Mouse (Mus musculus) heart, embryonic 10.5 days (tissue): ENCODE results near the gene 3110040N11Rik. TPM values are rescaled to one million over a fixed set of nuclear protein-coding genes. Genes with fewer than 3 reads are reported as not detected.

ENCODE experiments used
- DNase-seq: peaks from one replicate; pipeline ENCODE4 v3.0.0-alpha.2; 2017; ENCODE audit warnings: low spot score
- H3K27ac ChIP-seq: fragments of 300-500 bp; sonication (generic); 2 replicates; pipeline ENCODE4 v1.5.1; 2016; ENCODE audit warnings: mild to moderate bottlenecking
- H3K27me3 ChIP-seq: fragments of 300-500 bp; sonication (generic); 2 replicates; pipeline ENCODE4 v1.6.1; 2016; ENCODE audit warnings: mild to moderate bottlenecking; ENCODE audit not compliant: poor library complexity, insufficient read depth, severe bottlenecking
- H3K36me3 ChIP-seq: fragments of 300-500 bp; sonication (generic); 2 replicates; pipeline ENCODE4 v1.6.1; 2016; ENCODE audit warnings: mild to moderate bottlenecking, moderate library complexity
- H3K4me1 ChIP-seq: fragments of 300-500 bp; sonication (generic); 2 replicates; pipeline ENCODE4 v1.6.1; 2016; ENCODE audit warnings: mild to moderate bottlenecking
- H3K4me3 ChIP-seq: fragments of 300-500 bp; sonication (generic); 2 replicates; pipeline ENCODE4 v1.5.1; 2016; ENCODE audit warnings: mild to moderate bottlenecking, moderate library complexity
- H3K9me3 ChIP-seq: fragments of 300-500 bp; sonication (generic); 2 replicates; pipeline ENCODE4 v1.6.1; 2016; ENCODE audit warnings: mild to moderate bottlenecking, moderate library complexity
- WGBS: fragments of 180-500 bp; shearing (Covaris S2); methylation state at CpG from one replicate; pipeline ENCODE4 v1.1.7; 2016; 5-methylcytosine and 5-hydroxymethylcytosine counted together
- polyA plus RNA-seq: library from polyadenylated mRNA; unstranded; fragments of >200 nt; fragmentation: Nextera tagmentation; extraction: Ambion mirVana; gene quantifications from 2 replicates; pipeline ENCODE4 v1.2.1, GENCODE M21; 2016

The 3110040N11Rik gene
- polyA plus RNA-seq, 1 experiment from 2014 or later, result 47.5 TPM

DNA sequence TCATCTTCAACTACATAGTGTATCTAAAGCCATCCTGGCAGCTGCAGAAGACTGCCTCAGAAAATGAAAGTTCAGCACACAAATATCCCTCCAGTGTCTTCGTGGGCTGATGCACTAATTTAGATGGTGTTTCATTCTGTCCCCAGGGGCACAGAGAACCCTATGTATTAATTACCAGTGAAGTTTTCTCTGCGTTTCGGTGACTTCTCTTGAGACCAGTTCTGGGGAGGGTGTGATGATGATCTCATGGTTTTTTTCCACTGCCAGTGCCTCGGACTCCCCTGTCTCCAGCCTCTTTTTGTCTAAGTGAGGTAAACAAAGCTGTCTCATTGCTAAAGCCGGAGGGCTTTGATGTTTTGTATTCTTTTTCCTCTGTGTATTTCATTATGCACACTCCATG is 14.0 kb downstream of the 3110040N11Rik start:
- 80% methylated on average over 5 of the region's 5 CpGs for WGBS
- H3K36me3 ChIP-seq, result peaks cover 24% of the 10 kb centered on the region
- no peaks in the 10 kb centered on the region for H3K27me3 ChIP-seq
- no peak overlapping the region for H3K4me3 ChIP-seq
- H3K9me3 ChIP-seq, result no peaks in the 10 kb centered on the region
- H3K4me1 ChIP-seq, result peaks cover 8% of the 10 kb centered on the region
- no peak overlapping the region for H3K27ac ChIP-seq
- no peak for DNase-seq

DNA sequence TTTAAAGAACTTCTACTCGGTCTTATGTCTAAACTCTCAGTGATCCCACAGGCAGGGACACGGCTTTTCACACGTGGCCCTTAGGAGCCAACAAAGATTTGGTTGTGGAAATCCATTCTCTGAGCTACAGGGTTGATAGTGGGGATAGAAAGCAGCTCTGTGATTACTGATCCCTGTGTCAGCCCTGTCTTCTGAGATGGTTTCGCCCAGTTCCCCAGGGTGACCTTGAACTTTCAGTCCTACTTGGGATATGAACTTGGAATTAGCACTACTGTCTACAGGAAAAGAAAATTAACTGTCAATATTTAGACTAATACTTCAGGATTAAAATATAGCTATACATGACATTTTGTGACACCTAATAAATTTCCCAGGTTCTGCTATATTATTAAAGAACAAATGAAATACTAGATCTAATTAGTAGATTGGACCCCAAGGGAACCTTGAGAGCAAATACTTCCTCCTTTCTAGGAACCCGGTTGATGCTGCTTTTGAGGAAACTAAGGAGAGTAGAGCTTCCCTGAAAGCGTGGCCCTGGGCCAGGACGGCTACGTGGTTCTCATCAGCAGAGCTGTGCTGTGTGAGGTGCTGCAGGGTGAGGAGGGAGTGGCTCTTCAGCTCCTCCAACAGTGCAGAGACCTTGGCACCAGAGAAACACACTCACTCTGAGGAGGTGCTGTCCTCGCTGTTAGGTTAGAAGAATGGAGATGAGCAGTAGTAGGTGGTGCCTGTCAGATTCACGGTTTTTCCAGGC is 16.3 kb downstream of the 3110040N11Rik start:
- H3K27ac ChIP-seq, result 0 out of 2 replicates have a peak overlapping the region, but pooled peaks have one; percentile 29
- no peaks in the 10 kb centered on the region for H3K27me3 ChIP-seq
- H3K36me3 ChIP-seq, result peaks cover 8% of the 10 kb centered on the region; the same call in 1 of the 2 replicates
- 66% methylated on average over 10 of the region's 10 CpGs for WGBS
- H3K9me3 ChIP-seq, result no peaks in the 10 kb centered on the region
- no peak for DNase-seq
- no peak overlapping the region for H3K4me3 ChIP-seq
- peaks cover 8% of the 10 kb centered on the region for H3K4me1 ChIP-seq

DNA sequence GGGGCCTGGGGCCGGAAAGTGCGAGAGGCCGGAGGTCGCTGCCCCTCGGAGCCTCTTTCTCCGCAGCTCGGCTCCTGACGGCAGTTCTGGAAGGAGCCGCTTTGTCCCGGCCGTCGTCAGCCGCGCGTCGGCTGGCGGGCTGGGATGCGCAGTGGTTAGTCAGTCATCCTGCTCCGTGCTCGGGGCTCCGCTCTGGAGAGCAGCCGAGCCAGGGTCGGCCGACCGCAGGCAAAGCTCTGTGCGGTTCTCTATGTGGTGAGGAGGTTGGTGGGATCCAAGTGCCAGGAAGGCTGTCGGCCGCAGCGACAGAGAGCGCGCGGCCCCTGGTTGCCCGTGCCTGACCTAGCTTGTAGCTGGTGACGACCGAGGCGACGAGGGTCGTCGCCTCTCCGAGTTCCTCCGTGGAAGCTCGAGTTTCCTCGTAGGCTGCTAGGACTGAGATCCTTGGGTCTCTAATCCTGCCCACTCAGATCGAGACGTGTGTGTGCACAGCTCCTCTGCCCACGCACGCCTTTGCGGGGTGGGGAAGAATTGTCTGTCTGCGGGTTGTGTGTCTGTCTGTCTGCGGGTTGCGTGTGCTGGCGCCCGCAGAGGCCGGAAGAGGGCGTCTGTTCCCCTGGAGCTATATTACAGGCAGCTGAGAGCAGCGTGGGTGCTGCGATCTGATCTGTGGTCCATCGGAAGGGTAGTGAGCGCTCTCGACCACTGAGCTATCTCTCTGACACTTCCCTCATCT is 26.0 kb downstream of the 3110040N11Rik start:
- no peaks in the 10 kb centered on the region for H3K27me3 ChIP-seq
- peaks cover 10% of the 10 kb centered on the region; the same call in 1 of the 2 replicates for H3K4me1 ChIP-seq
- H3K9me3 ChIP-seq, result no peaks in the 10 kb centered on the region
- no peak for DNase-seq
- H3K27ac ChIP-seq, result peak overlapping the region; percentile 90
- 1% methylated on average over 60 of the region's 60 CpGs for WGBS
- peak overlapping the region; percentile 91 for H3K4me3 ChIP-seq
- no peaks in the 10 kb centered on the region for H3K36me3 ChIP-seq

DNA sequence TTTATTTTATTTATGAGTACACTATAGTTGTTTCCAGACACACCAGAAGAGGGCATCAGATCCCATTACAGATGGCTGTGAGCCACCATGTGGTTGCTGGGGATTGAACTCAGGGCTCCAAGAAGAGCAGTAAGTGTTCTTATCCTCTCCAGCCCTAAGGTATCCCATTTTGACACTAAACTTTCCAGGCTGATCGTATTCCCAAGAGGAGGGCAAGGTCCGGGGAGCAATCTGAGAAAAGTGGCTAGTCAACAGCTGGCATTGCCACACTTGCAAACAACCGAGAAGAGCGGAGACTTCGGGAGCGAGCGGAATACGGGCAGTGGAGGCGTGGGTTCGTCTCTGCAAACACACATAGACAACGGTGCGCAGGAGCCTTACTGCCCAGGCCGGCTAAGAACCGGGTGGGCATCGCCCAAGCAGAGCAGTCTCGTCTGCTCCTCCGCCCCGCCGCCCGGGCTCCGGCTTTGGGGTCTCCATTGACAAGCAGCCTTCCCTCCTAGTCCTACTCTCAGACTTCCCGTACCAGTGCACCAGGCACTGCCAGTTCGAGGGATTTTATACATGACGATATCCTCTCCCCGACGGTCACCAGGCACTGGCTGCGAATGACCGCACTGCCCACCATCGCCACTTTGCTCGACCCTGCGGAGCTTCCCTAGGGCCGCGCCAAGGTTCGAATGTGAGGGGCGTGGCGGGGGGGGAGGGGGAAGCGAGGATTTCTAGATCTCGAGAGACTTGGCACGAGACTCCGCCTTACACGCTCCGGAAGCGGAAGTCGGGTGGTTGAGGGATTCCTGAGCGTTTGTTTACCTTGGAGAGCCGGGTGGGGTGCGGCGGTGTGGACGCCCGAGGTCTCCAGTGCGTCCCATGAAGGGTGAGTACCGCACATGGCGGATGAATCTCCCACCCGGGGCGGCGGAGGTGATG is 26.8 kb downstream of the 3110040N11Rik start, which contains the start of gene Ramac:
Gene Ramac (plus strand): TSS at position 746 of the 930 bp plus-strand sequence.
- peak; percentile 98 for DNase-seq
- Histone ChIP-seq H3K4me3 (peak within 1 kb of the TSS; percentile 91), H3K27ac (peak within 1 kb of the TSS; percentile 90), H3K36me3 (no peaks in the 10 kb centered on the region), H3K9me3 (no peaks in the 10 kb centered on the region), H3K4me1 (peaks cover 10% of the 10 kb centered on the region; the same call in 1 of the 2 replicates), H3K27me3 (no peaks in the 10 kb centered on the region)
- WGBS, result under 1% methylated on average over 56 of the region's 56 CpGs

DNA sequence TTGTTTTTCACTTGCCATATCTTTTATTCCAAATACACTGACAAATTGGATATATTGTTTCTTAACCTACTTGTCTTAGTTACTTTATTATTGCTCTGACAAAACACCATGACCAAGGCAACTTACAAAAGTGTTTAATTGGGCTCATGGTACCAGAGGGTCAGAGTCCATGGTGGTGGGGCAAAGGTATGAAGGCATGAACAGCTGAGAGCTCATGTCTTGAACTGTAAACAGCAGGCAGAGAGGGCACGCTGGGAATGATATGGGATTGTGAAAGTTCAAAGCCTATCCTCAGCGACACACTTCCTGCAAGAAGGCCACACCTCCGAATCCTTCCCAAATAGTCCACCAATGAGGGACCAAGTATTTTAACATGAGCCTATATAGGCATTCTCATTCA is 41.3 kb downstream of the 3110040N11Rik start:
- H3K27me3 ChIP-seq, result no peaks in the 10 kb centered on the region
- no peak overlapping the region for H3K4me3 ChIP-seq
- H3K4me1 ChIP-seq, result peaks cover 10% of the 10 kb centered on the region; the same call in 1 of the 2 replicates
- H3K36me3 ChIP-seq, result no peaks in the 10 kb centered on the region
- no peak overlapping the region for H3K27ac ChIP-seq
- no peaks in the 10 kb centered on the region for H3K9me3 ChIP-seq
- DNase-seq, result no peak
- 76% methylated on average over 3 of the region's 3 CpGs for WGBS

DNA sequence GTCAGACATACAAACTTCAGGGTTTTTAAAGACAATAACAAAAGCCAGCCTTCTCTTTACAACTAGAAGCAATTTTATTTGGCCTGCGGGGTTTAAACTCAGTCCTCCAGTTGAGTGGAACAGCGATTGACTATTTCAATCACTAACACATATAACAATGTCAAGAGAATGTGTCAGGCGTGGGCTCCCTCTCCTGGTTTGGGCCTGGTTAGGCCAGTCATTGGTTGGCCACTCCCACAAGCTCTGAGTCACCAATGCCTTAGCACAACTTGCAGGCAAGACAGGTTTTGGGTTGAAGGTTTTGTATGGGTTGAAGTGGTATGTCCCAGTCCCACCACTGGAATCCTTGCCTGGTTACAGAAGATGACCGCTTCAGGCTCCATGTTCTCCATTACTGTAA is 45.1 kb downstream of the 3110040N11Rik start:
- 60% methylated on average over 4 of the region's 4 CpGs for WGBS
- Histone ChIP-seq H3K4me1 (peaks cover 15% of the 10 kb centered on the region; the same call in 1 of the 2 replicates), H3K4me3 (no peak overlapping the region), H3K27ac (no peak overlapping the region), H3K27me3 (no peaks in the 10 kb centered on the region), H3K36me3 (no peaks in the 10 kb centered on the region), H3K9me3 (no peaks in the 10 kb centered on the region)
- DNase-seq, result peak; percentile 87

DNA sequence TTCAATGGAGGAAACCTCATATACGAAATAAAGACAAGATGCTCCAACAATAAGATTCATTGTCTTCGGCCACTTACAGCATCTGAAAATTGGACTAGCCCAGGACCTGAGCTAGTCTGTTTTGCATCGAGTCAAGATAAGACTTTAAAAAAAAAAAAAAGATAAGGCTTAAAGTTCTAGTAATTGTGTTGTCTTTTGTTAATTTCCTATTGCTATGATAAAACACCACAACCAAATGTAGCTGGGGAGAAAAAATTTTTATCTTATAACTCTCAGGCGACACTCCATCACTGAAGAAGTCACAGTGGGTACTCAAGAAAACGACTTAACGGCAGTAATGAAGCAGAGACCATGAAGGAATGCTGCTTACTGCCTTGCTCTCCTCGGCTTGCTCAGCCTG is 49.3 kb downstream of the 3110040N11Rik start:
- H3K36me3 ChIP-seq, result no peaks in the 10 kb centered on the region

DNA sequence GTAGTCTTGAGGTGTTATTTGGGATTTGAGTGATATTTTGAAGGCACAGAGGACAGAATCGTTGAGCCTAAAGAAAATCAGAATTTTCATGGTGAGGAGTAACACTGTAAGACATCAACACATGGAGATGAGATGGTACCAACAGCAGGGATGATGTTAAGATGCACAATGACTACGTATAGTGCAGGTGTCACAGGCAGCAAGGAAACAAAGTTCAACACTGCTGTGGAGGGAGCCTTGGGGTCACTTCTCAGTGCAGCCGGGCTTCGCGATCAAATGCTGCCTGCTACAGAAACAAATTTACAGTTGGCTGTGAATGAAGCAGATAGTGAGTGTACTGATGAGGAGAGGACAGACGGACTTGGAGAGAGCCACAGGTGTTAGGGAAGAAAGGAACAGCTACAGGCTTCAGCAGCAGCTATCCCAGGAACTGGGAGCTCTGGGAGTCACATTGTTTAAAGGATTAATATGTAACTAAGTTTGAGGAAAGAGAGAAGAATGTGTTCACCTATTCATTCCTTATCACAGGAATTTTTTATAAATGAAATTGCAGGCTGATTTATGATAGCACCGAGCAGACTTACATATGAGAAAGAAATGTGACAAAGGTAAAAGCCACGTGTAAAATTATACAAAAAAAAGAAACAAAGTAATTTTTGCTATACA is 50.4 kb downstream of the 3110040N11Rik start:
- no peak for DNase-seq
- peaks cover 6% of the 10 kb centered on the region; the same call in 1 of the 2 replicates for H3K4me1 ChIP-seq
- no peaks in the 10 kb centered on the region for H3K9me3 ChIP-seq
- 70% methylated on average over 8 of the region's 8 CpGs for WGBS
- no peak overlapping the region for H3K27ac ChIP-seq
- H3K27me3 ChIP-seq, result no peaks in the 10 kb centered on the region
- no peaks in the 10 kb centered on the region for H3K36me3 ChIP-seq
- H3K4me3 ChIP-seq, result no peak overlapping the region

More for the DNA sequence above, 49.3 kb downstream of the 3110040N11Rik start:
- DNase-seq, result no peak
- Histone ChIP-seq H3K4me3 (no peak overlapping the region), H3K27me3 (no peaks in the 10 kb centered on the region), H3K4me1 (peaks cover 15% of the 10 kb centered on the region; the same call in 1 of the 2 replicates), H3K9me3 (no peaks in the 10 kb centered on the region), H3K27ac (no peak overlapping the region)
- WGBS, result 84% methylated on average over 7 of the region's 7 CpGs

DNA sequence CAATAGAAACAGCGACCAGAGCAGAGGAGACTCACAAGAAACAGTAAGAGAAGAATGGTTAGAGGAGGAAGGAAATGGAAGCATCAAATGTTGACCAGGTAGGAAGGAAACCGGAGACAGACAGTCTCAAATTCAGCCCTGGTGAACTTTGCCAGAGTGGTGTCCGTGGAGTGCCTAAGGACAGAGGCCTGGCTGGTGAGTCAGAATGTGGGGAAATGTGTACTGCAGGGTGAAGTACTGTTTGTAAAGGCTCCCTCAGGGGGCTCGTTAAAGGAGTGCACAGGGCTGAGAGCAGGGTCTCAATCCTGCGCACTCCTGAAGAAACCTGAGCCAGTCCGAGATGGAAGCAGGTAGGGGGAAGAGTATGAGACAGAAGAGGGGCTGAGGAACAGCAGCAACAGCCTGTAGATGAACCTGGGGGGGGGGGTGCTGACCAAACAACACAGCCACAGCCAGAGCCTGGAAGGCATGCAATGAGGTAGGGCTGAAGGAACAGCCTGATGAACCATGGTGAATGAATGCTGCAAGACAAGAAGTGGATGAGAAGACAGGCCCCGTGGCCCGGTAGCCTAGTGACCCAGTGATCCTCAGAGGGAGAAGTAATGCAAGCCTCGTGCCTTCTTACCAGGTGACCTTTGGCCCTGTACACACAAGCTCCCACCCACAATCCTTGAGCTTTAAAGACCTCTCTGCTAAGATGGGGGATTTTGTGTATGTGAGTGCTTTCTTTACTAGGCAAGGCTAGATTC is 53.8 kb downstream of the 3110040N11Rik start:
- 68% methylated on average over 9 of the region's 9 CpGs for WGBS
- Histone ChIP-seq H3K27ac (no peak overlapping the region; the same call in 1 of the 2 replicates), H3K27me3 (no peaks in the 10 kb centered on the region), H3K9me3 (no peaks in the 10 kb centered on the region), H3K4me1 (peaks cover 6% of the 10 kb centered on the region), H3K36me3 (no peaks in the 10 kb centered on the region), H3K4me3 (no peak overlapping the region)
- DNase-seq, result no peak

DNA sequence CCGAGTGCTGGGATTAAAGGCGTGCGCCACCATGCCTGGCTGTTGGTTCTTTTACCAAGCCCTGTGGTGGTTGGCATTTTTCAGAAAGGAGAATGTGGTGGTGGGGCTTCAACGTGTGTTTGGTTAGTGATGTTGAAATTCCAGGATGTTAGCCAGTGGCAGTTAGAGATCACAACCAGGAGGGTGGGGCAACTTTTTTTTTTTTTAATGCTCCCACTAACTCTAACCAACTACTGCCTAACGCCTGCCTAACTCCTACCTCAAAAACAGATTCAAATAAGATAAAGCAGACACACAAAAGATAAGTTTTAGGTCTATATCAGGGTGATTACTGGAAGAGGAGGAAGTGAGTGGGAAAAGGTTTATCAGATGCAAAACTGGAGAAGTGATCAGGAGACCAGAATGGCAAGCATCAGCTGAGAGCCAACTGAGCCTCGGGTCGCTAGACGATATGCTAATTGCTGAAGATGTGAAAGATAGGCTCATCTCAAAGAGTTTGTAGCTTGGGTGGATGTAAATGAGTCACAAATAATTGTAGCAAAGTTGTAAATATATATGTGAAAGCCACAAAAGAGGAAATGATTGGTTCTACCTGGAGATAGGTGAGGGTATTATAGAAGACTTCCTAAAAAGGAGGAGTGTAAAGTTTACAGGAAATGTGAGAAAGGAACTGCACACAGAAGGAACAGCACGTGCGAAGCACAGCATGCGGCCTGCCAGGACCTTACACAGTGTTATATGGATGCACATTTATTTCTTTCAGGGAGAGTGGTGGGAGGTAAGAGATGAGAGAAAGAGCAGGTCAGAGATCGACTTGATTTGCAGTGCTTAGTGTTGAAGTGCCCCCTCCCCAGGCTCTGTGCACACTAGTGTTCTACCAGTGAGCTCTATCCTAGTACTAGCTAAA is 56.8 kb downstream of the 3110040N11Rik start:
- no peak overlapping the region for H3K4me3 ChIP-seq
- 82% methylated on average over 12 of the region's 12 CpGs for WGBS
- DNase-seq, result no peak

More for the DNA sequence above, 56.8 kb downstream of the 3110040N11Rik start:
- Histone ChIP-seq H3K27me3 (no peaks in the 10 kb centered on the region), H3K9me3 (no peaks in the 10 kb centered on the region), H3K27ac (no peak overlapping the region), H3K36me3 (no peaks in the 10 kb centered on the region), H3K4me1 (peaks cover 9% of the 10 kb centered on the region)
